Mouse (Mus musculus) forebrain, embryonic 15.5 days (tissue): ENCODE results near the gene Olfr1020. TPM values are rescaled to one million over a fixed set of nuclear protein-coding genes. Genes with fewer than 3 reads are reported as not detected.

Experiments
- ATAC-seq: fragments of 200-750 bp; cut with Nextera tagmentation; replicated peaks from 2 replicates; pipeline ENCODE4 v1.8.0; 2017; ENCODE audit warnings: mild to moderate bottlenecking, moderate TSS enrichment, moderate library complexity
- H3K27ac ChIP-seq: fragments of 300-500 bp; sonication (generic); replicated peaks from 2 replicates; pipeline ENCODE4 v1.5.1; 2015; ENCODE audit warnings: mild to moderate bottlenecking, inconsistent platforms
- H3K27me3 ChIP-seq: fragments of 300-500 bp; sonication (generic); 2 replicates; pipeline ENCODE4 v1.6.1; 2015; ENCODE audit warnings: inconsistent platforms
- H3K36me3 ChIP-seq: fragments of 300-500 bp; sonication (generic); 2 replicates; pipeline ENCODE4 v1.6.1; 2015; ENCODE audit warnings: mild to moderate bottlenecking, inconsistent platforms
- H3K4me1 ChIP-seq: fragments of 300-500 bp; sonication (generic); 2 replicates; pipeline ENCODE4 v1.6.1; 2015; ENCODE audit warnings: inconsistent platforms
- H3K4me2 ChIP-seq: fragments of 300-500 bp; sonication (generic); replicated peaks from 2 replicates; pipeline ENCODE4 v1.6.1; 2015; ENCODE audit warnings: mild to moderate bottlenecking, inconsistent platforms
- H3K4me3 ChIP-seq: fragments of 300-500 bp; sonication (generic); 2 replicates; pipeline ENCODE4 v1.5.1; 2015; ENCODE audit warnings: mild to moderate bottlenecking, inconsistent platforms
- H3K9ac ChIP-seq: fragments of 300-500 bp; sonication (generic); replicated peaks from 2 replicates; pipeline ENCODE4 v1.6.1; 2015; ENCODE audit warnings: mild to moderate bottlenecking, inconsistent platforms
- H3K9me3 ChIP-seq: fragments of 300-500 bp; sonication (generic); 2 replicates; pipeline ENCODE4 v1.6.1; 2016; ENCODE audit warnings: inconsistent platforms
- WGBS: fragments of 180-500 bp; shearing (Covaris S2); methylation state at CpG from one replicate; pipeline ENCODE4 v1.1.7; 2015; ENCODE audit warnings: mixed read lengths; 5-methylcytosine and 5-hydroxymethylcytosine counted together
- polyA plus RNA-seq: library from polyadenylated mRNA; unstranded; fragments of >200 nt; fragmentation: Nextera tagmentation; extraction: Ambion mirVana; gene quantifications from 2 replicates; pipeline ENCODE4 v1.2.1, GENCODE M21; 2015

Olfr1020 gene
- not detected in 2 replicates for polyA plus RNA-seq

DNA sequence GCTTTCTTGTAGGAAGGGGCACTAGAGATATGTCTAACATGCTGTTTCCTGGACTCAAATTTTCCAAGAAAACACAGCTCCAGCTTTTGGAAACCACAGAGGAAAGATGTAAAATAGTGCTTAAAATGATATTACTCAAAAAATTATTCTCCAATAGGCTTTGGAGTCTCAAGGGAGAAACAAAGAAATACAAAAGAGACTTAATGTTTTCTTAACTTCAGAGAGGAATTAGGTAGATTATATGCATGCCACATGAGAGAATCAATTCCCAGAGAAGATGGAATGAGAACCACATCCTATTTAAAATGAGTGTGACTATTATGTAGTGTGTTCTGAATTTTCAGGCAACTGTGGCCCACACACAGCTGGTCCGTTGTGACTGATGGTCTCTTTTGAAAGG lies at the start of gene Olfr1020:
TSS of gene Olfr1020 (plus strand) at position 301 of the 400 bp plus-strand sequence.
- Histone ChIP-seq H3K36me3 (no peaks in the 10 kb centered on the region), H3K27ac (no peak within 1 kb of the TSS), H3K9me3 (no peaks in the 10 kb centered on the region), H3K4me2 (no peak within 1 kb of the TSS), H3K9ac (no peak within 1 kb of the TSS), H3K4me3 (no peak within 1 kb of the TSS), H3K4me1 (no peaks in the 10 kb centered on the region), H3K27me3 (no peaks in the 10 kb centered on the region)
- WGBS = 94% methylated on average over 1 of the region's 1 CpGs
- no peak for ATAC-seq

DNA sequence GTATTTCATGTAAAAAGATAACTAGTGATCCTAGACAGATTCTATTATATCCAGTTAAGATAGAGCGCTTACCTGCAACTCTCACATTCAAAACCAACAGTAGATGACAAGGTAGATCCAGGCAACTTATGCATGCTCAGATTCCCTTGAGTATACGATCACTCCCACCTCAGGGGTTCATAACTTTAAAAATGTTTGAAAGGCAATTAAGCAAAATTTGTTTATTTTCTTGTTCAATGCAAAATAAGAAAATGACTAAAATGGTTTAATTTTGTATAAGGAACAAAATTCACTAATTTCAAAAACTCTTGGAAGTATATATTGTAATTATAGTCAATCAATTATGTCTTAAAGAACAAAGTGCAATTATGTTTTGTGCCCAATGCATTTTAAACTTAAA lies 44.4 kb upstream of the Olfr1020 start, which contains the start of gene Olfr1016:
TSS of gene Olfr1016 (minus strand) at position 101 of the 400 bp plus-strand sequence.
- Histone ChIP-seq H3K4me2 (no peak within 1 kb of the TSS), H3K9me3 (no peaks in the 10 kb centered on the region), H3K27ac (no peak within 1 kb of the TSS), H3K4me3 (no peak within 1 kb of the TSS), H3K36me3 (no peaks in the 10 kb centered on the region), H3K4me1 (no peaks in the 10 kb centered on the region), H3K27me3 (no peaks in the 10 kb centered on the region), H3K9ac (no peak within 1 kb of the TSS)
- ATAC-seq = no peak
- WGBS = 93% methylated on average over 2 of the region's 2 CpGs

DNA sequence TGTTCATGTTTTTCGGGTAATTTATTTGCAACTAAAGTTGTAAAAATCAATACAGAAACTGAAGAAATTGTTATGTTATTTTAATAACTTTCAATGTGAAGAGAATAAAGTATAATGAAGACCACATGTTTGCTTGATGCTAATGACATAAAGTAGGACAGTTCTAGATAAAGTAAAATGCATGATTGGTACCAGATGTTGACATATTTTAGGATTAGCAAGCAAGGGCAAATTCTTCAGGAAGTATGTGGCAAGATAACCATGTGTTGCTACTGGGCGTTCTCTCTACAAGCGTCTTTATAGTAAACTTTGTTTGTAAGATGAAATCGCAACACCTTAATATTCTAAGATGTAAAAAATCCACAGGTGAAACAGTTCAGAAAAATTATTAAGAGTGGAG lies 42.3 kb upstream of the Olfr1020 start:
- Histone ChIP-seq H3K4me1 (no peaks in the 10 kb centered on the region), H3K36me3 (no peaks in the 10 kb centered on the region), H3K4me2 (no peak overlapping the region), H3K27ac (no peak overlapping the region), H3K4me3 (no peak overlapping the region), H3K9ac (no peak overlapping the region), H3K27me3 (no peaks in the 10 kb centered on the region), H3K9me3 (no peaks in the 10 kb centered on the region)
- no peak for ATAC-seq
- WGBS = 95% methylated on average over 4 of the region's 4 CpGs

DNA sequence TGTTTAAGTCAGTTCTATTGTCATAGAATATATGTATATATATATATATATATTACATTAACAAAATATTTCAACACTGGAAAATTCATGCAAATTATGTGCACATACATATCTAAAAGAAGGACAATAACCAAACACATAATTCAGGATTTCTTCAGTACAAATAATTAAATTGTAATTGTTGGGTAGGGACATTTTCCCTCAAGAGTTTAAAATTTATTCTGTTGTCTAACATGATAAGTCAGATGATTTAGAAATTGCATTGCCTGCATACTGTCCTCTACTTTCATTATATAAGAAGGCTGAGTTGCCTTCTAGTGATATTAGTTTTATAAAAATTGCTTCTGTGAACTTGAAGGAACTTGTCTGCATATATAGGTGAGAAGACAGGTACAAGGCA lies 28.7 kb upstream of the Olfr1020 start, which contains the start of gene Olfr1018:
TSS of gene Olfr1018 (plus strand) at position 301 of the 400 bp plus-strand sequence.
- Histone ChIP-seq H3K9ac (no peak within 1 kb of the TSS), H3K27ac (no peak within 1 kb of the TSS), H3K9me3 (no peaks in the 10 kb centered on the region), H3K4me1 (no peaks in the 10 kb centered on the region), H3K27me3 (no peaks in the 10 kb centered on the region), H3K36me3 (no peaks in the 10 kb centered on the region), H3K4me3 (no peak within 1 kb of the TSS), H3K4me2 (no peak within 1 kb of the TSS)
- ATAC-seq = no peak

DNA sequence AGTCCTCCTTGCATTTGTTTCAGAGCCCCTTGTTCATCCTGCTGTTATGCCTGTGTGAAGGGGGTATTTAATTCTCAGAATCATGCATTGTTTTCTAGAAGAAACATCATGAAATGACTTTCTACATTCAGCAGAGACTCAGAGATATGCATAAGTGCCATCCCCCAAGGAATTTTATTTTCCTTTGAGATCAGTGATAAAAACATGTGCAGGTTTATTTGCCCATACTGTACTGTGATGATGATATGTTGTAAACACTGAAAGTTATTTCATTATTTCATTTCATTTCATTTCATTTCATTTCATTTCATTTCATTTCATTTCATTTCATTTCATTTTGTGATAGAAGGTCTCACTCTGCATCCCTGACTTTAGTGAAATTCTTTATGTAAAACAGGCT lies 1.4 kb upstream of the Olfr1020 start, which contains the start of gene Olfr1019:
TSS of gene Olfr1019 (minus strand) at position 101 of the 400 bp plus-strand sequence.
- Histone ChIP-seq H3K4me1 (no peaks in the 10 kb centered on the region), H3K36me3 (no peaks in the 10 kb centered on the region), H3K27ac (no peak within 1 kb of the TSS), H3K9ac (no peak within 1 kb of the TSS), H3K4me2 (no peak within 1 kb of the TSS), H3K27me3 (no peaks in the 10 kb centered on the region), H3K4me3 (no peak within 1 kb of the TSS), H3K9me3 (no peaks in the 10 kb centered on the region)
- no peak for ATAC-seq

DNA sequence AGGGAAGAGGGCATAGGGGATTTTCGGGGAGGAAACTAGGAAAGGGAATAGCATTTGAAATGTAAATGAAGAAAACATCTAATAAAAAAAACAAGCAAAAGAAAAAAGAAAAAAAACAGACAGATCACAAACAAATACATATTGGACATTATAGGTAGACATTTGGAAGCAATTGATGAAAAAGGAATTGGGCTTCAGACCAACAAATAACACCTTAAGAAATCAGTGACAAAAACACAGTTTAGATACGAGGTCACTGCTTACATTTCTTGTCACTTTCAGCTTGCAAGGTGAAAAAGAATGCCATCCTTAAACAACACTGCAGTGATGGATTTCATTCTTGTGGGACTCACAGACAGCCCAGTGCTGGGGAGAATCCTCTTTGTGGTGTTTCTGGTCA lies 21.5 kb downstream of the Olfr1020 start, which contains the start of gene Olfr1022:
TSS of gene Olfr1022 (plus strand) at position 301 of the 400 bp plus-strand sequence.
- ATAC-seq = no peak
- Histone ChIP-seq H3K9ac (no peak within 1 kb of the TSS), H3K27me3 (no peaks in the 10 kb centered on the region), H3K36me3 (no peaks in the 10 kb centered on the region), H3K4me1 (no peaks in the 10 kb centered on the region), H3K9me3 (no peaks in the 10 kb centered on the region), H3K4me2 (no peak within 1 kb of the TSS), H3K27ac (no peak within 1 kb of the TSS), H3K4me3 (no peak within 1 kb of the TSS)
- 54% methylated on average over 2 of the region's 2 CpGs for WGBS

DNA sequence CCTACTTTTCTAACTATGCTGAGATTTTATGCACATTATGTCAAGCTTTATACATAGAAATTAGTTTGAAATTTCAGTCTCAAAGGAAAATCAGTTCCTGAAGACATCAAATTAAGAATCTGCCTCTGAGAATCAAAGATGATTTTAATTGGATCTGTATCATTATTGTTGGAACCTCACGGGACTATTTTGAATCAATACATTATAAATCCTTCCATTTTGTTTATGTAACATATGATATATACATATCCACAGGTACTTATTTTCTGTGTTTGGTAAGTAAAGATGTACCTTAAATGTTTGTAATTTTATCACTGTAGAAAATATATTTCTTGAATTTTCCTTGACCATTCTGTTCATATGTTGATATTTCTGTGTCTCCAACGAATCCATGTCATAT lies 38.5 kb downstream of the Olfr1020 start, which contains the start of gene Olfr1023:
TSS of gene Olfr1023 (plus strand) at position 301 of the 400 bp plus-strand sequence.
- ATAC-seq = no peak
- Histone ChIP-seq H3K9ac (no peak within 1 kb of the TSS), H3K4me1 (no peaks in the 10 kb centered on the region), H3K4me3 (no peak within 1 kb of the TSS), H3K27ac (no peak within 1 kb of the TSS), H3K9me3 (no peaks in the 10 kb centered on the region), H3K27me3 (no peaks in the 10 kb centered on the region), H3K36me3 (no peaks in the 10 kb centered on the region), H3K4me2 (no peak within 1 kb of the TSS)
- WGBS = 74% methylated on average over 2 of the region's 2 CpGs

Other genes starting within 250 kb of the Olfr1020 start
- gene Olfr1000, start 235.1 kb upstream of the Olfr1020 start, polyA plus RNA-seq = not detected in 2 replicates
- not detected in 2 replicates for gene Olfr1002, start 196.3 kb upstream of the Olfr1020 start, polyA plus RNA-seq
- not detected in 2 replicates for gene Olfr154, start 182.6 kb upstream of the Olfr1020 start, polyA plus RNA-seq
- gene Olfr1006, start 168.3 kb upstream of the Olfr1020 start, polyA plus RNA-seq = not detected in 2 replicates
- not detected in 2 replicates for gene Olfr1008, start 157.6 kb upstream of the Olfr1020 start, polyA plus RNA-seq
- not detected in 2 replicates for gene Olfr1009, start 131.6 kb upstream of the Olfr1020 start, polyA plus RNA-seq
- gene Olfr1012, start 84.3 kb upstream of the Olfr1020 start, polyA plus RNA-seq = not detected in 2 replicates
- not detected in 2 replicates for gene Olfr1013, start 79.9 kb upstream of the Olfr1020 start, polyA plus RNA-seq
- gene Olfr1014, start 74.3 kb upstream of the Olfr1020 start, polyA plus RNA-seq = not detected in 2 replicates
- not detected in 2 replicates for gene Olfr1015, start 65.0 kb upstream of the Olfr1020 start, polyA plus RNA-seq
- not detected in 2 replicates for gene Olfr1016, start 44.5 kb upstream of the Olfr1020 start, polyA plus RNA-seq
- not detected in 2 replicates for gene Olfr1018, start 28.6 kb upstream of the Olfr1020 start, polyA plus RNA-seq
- not detected in 2 replicates for gene Olfr1019, start 1.5 kb upstream of the Olfr1020 start, polyA plus RNA-seq
- not detected in 2 replicates for gene Olfr1022, start 21.6 kb downstream of the Olfr1020 start, polyA plus RNA-seq
- gene Olfr1023, start 38.6 kb downstream of the Olfr1020 start, polyA plus RNA-seq = not detected in 2 replicates
- not detected in 2 replicates for gene Olfr1024, start 58.0 kb downstream of the Olfr1020 start, polyA plus RNA-seq
- gene Olfr1025-ps1, start 68.2 kb downstream of the Olfr1020 start, polyA plus RNA-seq = not detected in 2 replicates
- not detected in 2 replicates for gene Olfr1026, start 74.5 kb downstream of the Olfr1020 start, polyA plus RNA-seq
- not detected in 2 replicates for gene Olfr1028, start 103.4 kb downstream of the Olfr1020 start, polyA plus RNA-seq
- gene Olfr1029, start 126.9 kb downstream of the Olfr1020 start, polyA plus RNA-seq = not detected in 2 replicates
- gene Olfr1030, start 132.2 kb downstream of the Olfr1020 start, polyA plus RNA-seq = not detected in 2 replicates
- gene Olfr1031, start 143.3 kb downstream of the Olfr1020 start, polyA plus RNA-seq = not detected in 2 replicates
- not detected in 2 replicates for gene Olfr1032, start 158.5 kb downstream of the Olfr1020 start, polyA plus RNA-seq
- not detected in 2 replicates for gene Olfr1033, start 173.6 kb downstream of the Olfr1020 start, polyA plus RNA-seq
- gene Olfr1034, start 198.8 kb downstream of the Olfr1020 start, polyA plus RNA-seq = not detected in 2 replicates
- not detected in 2 replicates for gene Olfr1036, start 227.0 kb downstream of the Olfr1020 start, polyA plus RNA-seq
- gene Olfr1037, start 240.4 kb downstream of the Olfr1020 start, polyA plus RNA-seq = not detected in 2 replicates